Mouse (Mus musculus): ENCODE results near the gene Gm4763.
"Not testable (repeated sequence)": the region's sequence is repeated elsewhere in the genome, so short reads cannot be mapped to it uniquely, and the experiment has no call there.

- TF ChIP-seq CTCF (IDR thresholded peaks at IDR 0.05): peak; percentile 19; the same call in 1 of the 2 replicates
- TF ChIP-seq EP300, POLR2A (IDR thresholded peaks at IDR 0.05; ENCODE audit: insufficient read depth, low read depth, low read length): not testable (repeated sequence)
Observed at GRCm38 (mm10) chr7:24684121-24684520, 42.6 kb downstream of the Gm4763 start.

All from heart, adult 2 months (tissue).